Mouse (Mus musculus): ENCODE data around the gene Trp53.
"Not testable (repeated sequence)": the region's sequence is repeated elsewhere in the genome, so short reads cannot be mapped to it uniquely, and the experiment has no call there.

The Trp53 gene

GRCm38 (mm10) chr11:69594853-69595252 is 14.7 kb downstream of the Trp53 start:
- no peak for DNase-seq (ENCODE audit: extremely low spot score, low read depth, low spot score)

GRCm38 (mm10) chr11:69599436-69599835 is 19.3 kb downstream of the Trp53 start:
- DNase-seq (ENCODE audit: extremely low spot score, low read depth, low spot score) = no peak

- DNase-seq (ENCODE audit: extremely low spot score, low read depth, low spot score) = no peak
Observed at GRCm38 (mm10) chr11:69600098-69600497, 19.9 kb downstream of the Trp53 start.

- no peak for DNase-seq (ENCODE audit: extremely low spot score, low read depth, low spot score)
Observed at GRCm38 (mm10) chr11:69601768-69602167, 21.6 kb downstream of the Trp53 start.

- DNase-seq (ENCODE audit: extremely low spot score, low read depth, low spot score) = no peak
Observed at GRCm38 (mm10) chr11:69603516-69603915, 23.4 kb downstream of the Trp53 start.

GRCm38 (mm10) chr11:69604347-69604746 is 24.2 kb downstream of the Trp53 start:
- DNase-seq (ENCODE audit: extremely low spot score, low read depth, low spot score) = no peak

GRCm38 (mm10) chr11:69604795-69605664 is 24.9 kb downstream of the Trp53 start:
- no peak for DNase-seq (ENCODE audit: extremely low spot score, low read depth, low spot score)

- DNase-seq (ENCODE audit: extremely low spot score, low read depth, low spot score) = no peak
Observed at GRCm38 (mm10) chr11:69605726-69606490, 25.7 kb downstream of the Trp53 start, which contains the start of gene Atp1b2. Atp1b2 (minus strand) TSS chr11:69605942.

- no peak for DNase-seq (ENCODE audit: extremely low spot score, low read depth, low spot score)
Observed at GRCm38 (mm10) chr11:69606491-69606795, 26.3 kb downstream of the Trp53 start.

- DNase-seq (ENCODE audit: extremely low spot score, low read depth, low spot score) = no peak
Observed at GRCm38 (mm10) chr11:69606832-69607231, 26.7 kb downstream of the Trp53 start.

- no peak for DNase-seq (ENCODE audit: extremely low spot score, low read depth, low spot score)
Observed at GRCm38 (mm10) chr11:69608525-69608924, 28.4 kb downstream of the Trp53 start.

GRCm38 (mm10) chr11:69609416-69609815 is 29.3 kb downstream of the Trp53 start:
- DNase-seq (ENCODE audit: extremely low spot score, low read depth, low spot score) = no peak

- no peak for DNase-seq (ENCODE audit: extremely low spot score, low read depth, low spot score)
Observed at GRCm38 (mm10) chr11:69610899-69611298, 30.7 kb downstream of the Trp53 start.

- no peak for DNase-seq (ENCODE audit: extremely low spot score, low read depth, low spot score)
Observed at GRCm38 (mm10) chr11:69613553-69614256, 33.5 kb downstream of the Trp53 start.

GRCm38 (mm10) chr11:69614257-69614588 is 34.1 kb downstream of the Trp53 start:
- DNase-seq (ENCODE audit: extremely low spot score, low read depth, low spot score) = not testable (repeated sequence)

GRCm38 (mm10) chr11:69616781-69617180 is 36.6 kb downstream of the Trp53 start:
- no peak for DNase-seq (ENCODE audit: extremely low spot score, low read depth, low spot score)

- no peak for DNase-seq (ENCODE audit: extremely low spot score, low read depth, low spot score)
Observed at GRCm38 (mm10) chr11:69617805-69618204, 37.6 kb downstream of the Trp53 start, which contains the start of gene Shbg. Shbg (minus strand) TSS chr11:69617905.

- DNase-seq (ENCODE audit: extremely low spot score, low read depth, low spot score) = no peak
Observed at GRCm38 (mm10) chr11:69620394-69621081, 40.4 kb downstream of the Trp53 start.

- DNase-seq (ENCODE audit: extremely low spot score, low read depth, low spot score) = no peak
Observed at GRCm38 (mm10) chr11:69621571-69622268, 41.6 kb downstream of the Trp53 start, which contains the start of gene Sat2. Sat2 (plus strand) TSS chr11:69622024.

- DNase-seq (ENCODE audit: extremely low spot score, low read depth, low spot score) = no peak
Observed at GRCm38 (mm10) chr11:69622406-69622805, 42.2 kb downstream of the Trp53 start.

Measured in hindlimb bud, embryonic 11.5 days (tissue).